Mouse (Mus musculus) liver, postnatal 0 days (tissue): ENCODE results near the gene Nploc4. TPM values are rescaled to one million over a fixed set of nuclear protein-coding genes. Genes with fewer than 3 reads are reported as not detected.

Experiments used
- ATAC-seq: fragments of 200-750 bp; cut with Nextera tagmentation; 2 replicates; pipeline ENCODE4 v1.8.0; 2017; ENCODE audit warnings: mild to moderate bottlenecking, moderate library complexity
- DNase-seq: peaks from one replicate; pipeline ENCODE4 v3.0.0-alpha.2; 2016
- H3K27ac ChIP-seq: fragments of 300-500 bp; sonication (generic); 2 replicates; pipeline ENCODE4 v1.5.1; 2014; ENCODE audit warnings: antibody characterized with exemption, moderate library complexity, mild to moderate bottlenecking, low read depth
- H3K27me3 ChIP-seq: fragments of 300-500 bp; sonication (generic); 2 replicates; pipeline ENCODE4 v1.6.1; 2014; ENCODE audit warnings: low read length, control low read depth, mixed read lengths; ENCODE audit not compliant: insufficient read depth
- H3K36me3 ChIP-seq: fragments of 300-500 bp; sonication (generic); replicated peaks from 2 replicates; pipeline ENCODE4 v1.6.1; 2014; ENCODE audit warnings: mild to moderate bottlenecking, control low read depth, low read length, moderate library complexity, mixed read lengths; ENCODE audit not compliant: insufficient read depth
- H3K4me1 ChIP-seq: fragments of 300-500 bp; sonication (generic); 2 replicates; pipeline ENCODE4 v1.6.1; 2014; ENCODE audit warnings: antibody characterized with exemption, mild to moderate bottlenecking, control low read depth; ENCODE audit not compliant: insufficient read depth
- H3K4me2 ChIP-seq: fragments of 300-500 bp; sonication (generic); 2 replicates; pipeline ENCODE4 v1.6.1; 2014; ENCODE audit warnings: low read depth, mild to moderate bottlenecking, low read length, moderate library complexity, mixed read lengths
- H3K4me3 ChIP-seq: fragments of 300-500 bp; sonication (generic); 2 replicates; pipeline ENCODE4 v1.5.1; 2014; ENCODE audit warnings: low read depth, low read length
- H3K9ac ChIP-seq: fragments of 300-500 bp; sonication (generic); replicated peaks from 2 replicates; pipeline ENCODE4 v1.6.1; 2014; ENCODE audit warnings: mild to moderate bottlenecking, moderate library complexity
- H3K9me3 ChIP-seq: fragments of 300-500 bp; sonication (generic); 2 replicates; pipeline ENCODE4 v1.6.1; 2016; ENCODE audit warnings: mild to moderate bottlenecking, control low read depth, low read length, mixed read lengths
- CTCF ChIP-seq: sonication (generic); IDR thresholded peaks from 2 replicates; pipeline ENCODE4 v1.5.1; 2016; ENCODE audit warnings: antibody characterized with exemption, low read depth
- EP300 ChIP-seq: IDR thresholded peaks from 2 replicates; pipeline ENCODE4 v1.6.1; 2016; ENCODE audit warnings: antibody characterized with exemption, low read depth, mild to moderate bottlenecking
- WGBS: fragments of 180-500 bp; shearing (Covaris S2); extraction: QIAGEN DNeasy Blood & Tissue Kit; methylation state at CpG from one replicate; pipeline ENCODE4 v1.1.7; 2014; ENCODE audit not compliant: insufficient replicate concordance; 5-methylcytosine and 5-hydroxymethylcytosine counted together
- polyA plus RNA-seq: library from polyadenylated mRNA; unstranded; fragments of >200 nt; fragmentation: Nextera tagmentation; extraction: Ambion mirVana; gene quantifications from 2 replicates; pipeline ENCODE4 v1.2.1, GENCODE M21; 2015

Gene Nploc4
- polyA plus RNA-seq, 1 experiment from 2014 or later, result 12.8 TPM

- Histone ChIP-seq H3K4me3 (peak within 1 kb of the TSS; percentile 72), H3K4me2 (peak within 1 kb of the TSS; percentile 96), H3K27ac (peak within 1 kb of the TSS; percentile 75), H3K9ac (peak within 1 kb of the TSS; percentile 77), H3K4me1 (peaks cover 30% of the 10 kb centered on the region), H3K36me3 (peaks cover 18% of the 10 kb centered on the region), H3K9me3 (no peaks in the 10 kb centered on the region), H3K27me3 (no peaks in the 10 kb centered on the region)
- 3% methylated on average over 62 of the region's 62 CpGs for WGBS
- ATAC-seq, result peak; percentile 87
- TF ChIP-seq CTCF (no peak), EP300 (no peak)
- DNase-seq, result peak; percentile 87
Observed at GRCm38 (mm10) chr11:120457772-120458751, 20.6 kb upstream of the Nploc4 start, which contains the start of the genes Oxld1 and Ccdc137. Gene Oxld1, minus strand, starts transcription at chr11:120458068. Gene Ccdc137, plus strand, starts transcription at chr11:120458115.

- Histone ChIP-seq H3K27me3 (no peaks in the 10 kb centered on the region), H3K9me3 (no peaks in the 10 kb centered on the region), H3K4me3 (peak overlapping the region; percentile 72), H3K4me1 (peaks cover 30% of the 10 kb centered on the region), H3K4me2 (peak overlapping the region; percentile 96), H3K9ac (peak overlapping the region; percentile 77), H3K27ac (peak overlapping the region; percentile 75), H3K36me3 (peaks cover 18% of the 10 kb centered on the region)
- ATAC-seq (peak; percentile 35), DNase-seq (no peak)
- TF ChIP-seq CTCF (no peak), EP300 (no peak)
- 6% methylated on average over 14 of the region's 14 CpGs for WGBS
Observed at GRCm38 (mm10) chr11:120457370-120457769, 19.9 kb upstream of the Nploc4 start.

GRCm38 (mm10) chr11:120455413-120455812 is 17.9 kb upstream of the Nploc4 start:
- Histone ChIP-seq H3K9me3 (no peaks in the 10 kb centered on the region), H3K4me3 (no peak overlapping the region), H3K36me3 (peaks cover 7% of the 10 kb centered on the region), H3K9ac (no peak overlapping the region; the same call in 1 of the 2 replicates), H3K4me1 (peaks cover 30% of the 10 kb centered on the region), H3K27ac (peak overlapping the region; percentile 44; the same call in 1 of the 2 replicates), H3K4me2 (no peak overlapping the region), H3K27me3 (no peaks in the 10 kb centered on the region)
- WGBS, result 82% methylated on average over 7 of the region's 7 CpGs
- ATAC-seq, result no peak
- no peak for DNase-seq
- no peak for TF ChIP-seq CTCF
- TF ChIP-seq EP300, result peak; percentile 30; the same call in 1 of the 2 replicates

GRCm38 (mm10) chr11:120454965-120455364 is 17.5 kb upstream of the Nploc4 start:
- 93% methylated on average over 4 of the region's 4 CpGs for WGBS
- TF ChIP-seq CTCF, result no peak
- H3K4me3 ChIP-seq, result no peak overlapping the region
- DNase-seq (no peak), ATAC-seq (no peak)
- no peak overlapping the region for H3K4me2 ChIP-seq
- peaks cover 6% of the 10 kb centered on the region for H3K36me3 ChIP-seq
- no peak overlapping the region; the same call in 1 of the 2 replicates for H3K9ac ChIP-seq
- peak overlapping the region; percentile 44; the same call in 1 of the 2 replicates for H3K27ac ChIP-seq
- peaks cover 30% of the 10 kb centered on the region for H3K4me1 ChIP-seq
- H3K27me3 ChIP-seq, result no peaks in the 10 kb centered on the region
- no peaks in the 10 kb centered on the region for H3K9me3 ChIP-seq

- no peak within 1 kb of the TSS for H3K4me2 ChIP-seq
- 63% methylated on average over 4 of the region's 4 CpGs for WGBS
- H3K36me3 ChIP-seq, result 0 out of 2 replicates have a peak, but pooled peaks cover 3% of the 10 kb centered on the region
- H3K9me3 ChIP-seq, result no peaks in the 10 kb centered on the region
- no peaks in the 10 kb centered on the region for H3K27me3 ChIP-seq
- no peak for ATAC-seq
- DNase-seq, result no peak
- H3K9ac ChIP-seq, result no peak within 1 kb of the TSS
- H3K27ac ChIP-seq, result no peak within 1 kb of the TSS
- TF ChIP-seq EP300, result no peak
- TF ChIP-seq CTCF, result no peak
- H3K4me3 ChIP-seq, result no peak within 1 kb of the TSS
- peaks cover 25% of the 10 kb centered on the region for H3K4me1 ChIP-seq
Observed at GRCm38 (mm10) chr11:120453306-120453705, 15.8 kb upstream of the Nploc4 start, which contains the start of gene Pde6g. Gene Pde6g, minus strand, starts transcription at chr11:120453500.

GRCm38 (mm10) chr11:120452246-120452645 is 14.7 kb upstream of the Nploc4 start:
- Histone ChIP-seq H3K4me1 (peaks cover 20% of the 10 kb centered on the region), H3K36me3 (0 out of 2 replicates have a peak, but pooled peaks cover 3% of the 10 kb centered on the region), H3K27me3 (no peaks in the 10 kb centered on the region), H3K27ac (no peak overlapping the region), H3K4me2 (no peak overlapping the region), H3K4me3 (no peak overlapping the region), H3K9ac (no peak overlapping the region), H3K9me3 (no peaks in the 10 kb centered on the region)
- TF ChIP-seq CTCF, result no peak
- no peak for TF ChIP-seq EP300
- 80% methylated on average over 3 of the region's 3 CpGs for WGBS
- no peak for DNase-seq
- ATAC-seq, result no peak
